Mouse (Mus musculus): Measurements from ENCODE around the gene Treml4. TPM values are rescaled to one million over a fixed set of nuclear protein-coding genes. Genes with fewer than 3 reads are reported as not detected.
"Not testable (repeated sequence)": the region's sequence is repeated elsewhere in the genome, so short reads cannot be mapped to it uniquely, and the experiment has no call there.

Treml4 gene
- polyA plus RNA-seq, 1 experiment from 2014 or later: 0.37 TPM

DNA sequence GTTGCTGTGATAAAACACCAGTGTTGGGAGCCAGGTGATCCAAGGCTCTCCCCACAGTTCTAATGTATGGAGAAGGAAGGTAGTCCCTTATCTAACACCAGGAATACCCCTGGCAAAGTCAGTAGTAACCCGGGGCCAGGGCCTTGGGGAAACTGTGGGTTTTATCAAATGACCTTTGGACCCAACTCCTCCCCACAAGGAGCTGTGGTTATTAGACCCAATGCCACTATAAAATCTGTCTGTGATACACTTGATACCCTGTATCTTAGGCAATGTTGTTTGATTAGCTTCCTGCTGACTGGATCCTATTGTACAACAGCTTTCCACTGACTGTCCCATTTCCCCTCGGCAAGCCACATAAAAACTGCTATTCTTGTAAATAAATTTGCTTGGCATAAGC, 48.0 kb downstream of the Treml4 start:
- 60% methylated on average over 2 of the region's 2 CpGs for WGBS
- Histone ChIP-seq H3K27me3 (no peaks in the 10 kb centered on the region), H3K4me1 (no peaks in the 10 kb centered on the region), H3K4me3 (no peak overlapping the region), H3K27ac (no peak overlapping the region), H3K36me3 (no peaks in the 10 kb centered on the region), H3K9ac (no peak overlapping the region), H3K9me3 (no peaks in the 10 kb centered on the region), H3K4me2 (no peak overlapping the region)
- no peak for ATAC-seq (ENCODE audit: insufficient number of reproducible peaks, low FRiP score, low TSS enrichment, low read depth)

DNA sequence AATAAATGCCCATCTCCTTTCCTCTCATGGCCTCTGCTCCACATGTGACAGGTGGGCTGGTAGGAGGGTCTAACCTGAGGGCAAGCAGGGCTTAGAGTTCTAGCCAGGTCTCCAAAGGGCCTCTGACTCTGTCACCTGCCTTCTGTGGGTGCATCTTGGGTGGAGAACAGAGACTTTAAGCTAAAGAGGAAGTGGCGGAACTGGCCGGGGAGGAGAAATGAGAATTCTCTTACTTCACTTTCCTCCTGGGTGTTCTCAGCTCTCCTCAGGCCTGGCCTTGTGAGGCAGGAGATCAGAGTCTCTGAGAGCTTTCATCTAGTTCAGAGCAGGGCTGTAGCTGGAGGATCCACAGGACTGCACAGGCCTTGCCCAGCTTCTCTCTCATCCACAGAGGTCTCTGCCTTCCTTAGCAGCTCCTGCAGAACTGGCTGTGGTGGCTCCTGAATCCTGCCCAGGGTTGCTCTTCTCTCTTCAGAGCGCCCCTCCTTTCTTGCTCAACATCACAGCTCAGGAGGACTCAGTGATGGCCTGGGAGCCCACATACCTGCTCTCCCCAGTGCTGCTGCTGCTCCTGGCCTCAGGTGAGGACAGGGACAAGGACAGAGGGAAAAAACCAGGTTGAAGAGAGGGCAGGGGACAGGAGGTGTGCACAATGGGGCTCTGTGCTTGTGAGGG, 51.9 kb downstream of the Treml4 start, which contains the start of gene B430306N03Rik:
Gene B430306N03Rik (plus strand): TSS at position 237 of the 675 bp plus-strand sequence.
- not testable (repeated sequence) for H3K4me2 ChIP-seq; H3K9ac ChIP-seq; H3K9me3 ChIP-seq; H3K36me3 ChIP-seq; H3K4me1 ChIP-seq; H3K27me3 ChIP-seq; H3K4me3 ChIP-seq; ATAC-seq (ENCODE audit: insufficient number of reproducible peaks, low FRiP score, low TSS enrichment, low read depth); H3K27ac ChIP-seq
- 76% methylated on average over 3 of the region's 3 CpGs for WGBS

DNA sequence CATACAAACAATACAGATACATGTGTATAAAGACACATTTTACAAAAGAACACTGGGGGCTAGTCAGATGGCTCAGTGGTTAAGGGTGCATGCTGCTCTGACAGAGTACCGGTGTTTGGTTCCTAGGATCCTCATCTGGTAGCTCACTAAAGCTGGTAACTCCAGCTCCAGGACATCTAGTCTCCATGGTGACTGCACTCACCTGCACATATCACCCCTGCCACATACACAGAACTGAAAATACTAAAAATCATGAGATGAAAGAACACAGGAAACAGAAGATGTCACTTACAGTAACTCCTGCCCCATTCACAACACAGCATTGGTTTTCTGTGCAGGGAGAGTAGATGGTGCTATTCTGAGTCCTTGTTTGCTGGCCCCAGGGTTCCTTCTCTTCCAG, 54.6 kb downstream of the Treml4 start:
- no peak overlapping the region for H3K4me2 ChIP-seq
- H3K27me3 ChIP-seq: no peaks in the 10 kb centered on the region
- no peak overlapping the region for H3K27ac ChIP-seq
- H3K9ac ChIP-seq: no peak overlapping the region
- no peak overlapping the region for H3K4me3 ChIP-seq
- no peaks in the 10 kb centered on the region for H3K4me1 ChIP-seq
- no peaks in the 10 kb centered on the region for H3K36me3 ChIP-seq
- no peaks in the 10 kb centered on the region for H3K9me3 ChIP-seq
- no peak for ATAC-seq (ENCODE audit: insufficient number of reproducible peaks, low FRiP score, low TSS enrichment, low read depth)
- 97% methylated on average over 1 of the region's 1 CpGs for WGBS

DNA sequence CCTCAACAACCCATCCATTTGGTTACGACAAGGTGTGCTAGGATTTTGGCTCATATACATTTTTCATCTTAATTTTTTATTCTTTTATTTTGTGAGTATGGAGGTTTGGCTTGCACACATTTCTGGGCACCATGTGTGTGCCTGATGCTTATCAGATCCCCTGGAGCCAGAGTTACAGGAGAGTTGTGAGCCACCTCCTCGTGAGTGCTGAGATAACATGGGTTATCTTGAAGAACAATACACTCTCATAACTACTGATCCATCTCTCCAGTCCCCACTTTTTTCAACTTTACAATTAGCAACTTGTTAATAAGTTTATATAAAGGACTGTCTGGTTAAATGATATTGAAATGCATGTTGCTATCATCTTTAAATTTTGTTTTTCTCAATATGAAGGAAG, 57.2 kb downstream of the Treml4 start:
- H3K27me3 ChIP-seq: no peaks in the 10 kb centered on the region
- ATAC-seq (ENCODE audit: insufficient number of reproducible peaks, low FRiP score, low TSS enrichment, low read depth): no peak

DNA sequence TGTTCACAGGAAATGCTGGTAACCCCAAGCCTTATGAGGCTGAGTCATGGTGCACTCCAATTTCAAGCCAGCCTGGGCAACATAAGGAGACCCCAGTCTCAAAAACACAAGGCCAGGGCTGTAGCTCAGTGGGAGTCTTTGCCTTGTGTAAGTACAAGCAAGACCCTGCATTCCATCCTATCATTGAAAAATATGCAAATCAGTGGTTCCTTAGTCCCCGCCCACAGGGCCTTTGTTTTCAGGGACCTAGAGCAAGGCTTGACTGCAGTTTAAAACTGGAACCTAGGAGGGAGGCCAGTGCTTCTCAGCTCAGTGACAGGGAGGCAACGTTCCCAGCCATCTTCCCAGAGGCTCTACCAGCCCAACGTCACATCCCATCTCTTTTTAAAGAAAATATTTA, 59.1 kb downstream of the Treml4 start:
- H3K9me3 ChIP-seq: no peaks in the 10 kb centered on the region
- ATAC-seq (ENCODE audit: insufficient number of reproducible peaks, low FRiP score, low TSS enrichment, low read depth): no peak
- H3K36me3 ChIP-seq: no peaks in the 10 kb centered on the region
- WGBS: 81% methylated on average over 3 of the region's 3 CpGs
- H3K27ac ChIP-seq: no peak overlapping the region
- no peak overlapping the region for H3K4me3 ChIP-seq
- no peaks in the 10 kb centered on the region for H3K27me3 ChIP-seq
- no peak overlapping the region for H3K9ac ChIP-seq
- H3K4me2 ChIP-seq: no peak overlapping the region
- peaks cover 6% of the 10 kb centered on the region; the same call in 1 of the 2 replicates for H3K4me1 ChIP-seq

More for the DNA sequence above, 57.2 kb downstream of the Treml4 start:
- H3K4me2 ChIP-seq: no peak overlapping the region
- whole genome bisulfite sequencing: 74% methylated on average over 2 of the region's 2 CpGs
- no peak overlapping the region for H3K9ac ChIP-seq
- H3K9me3 ChIP-seq: no peaks in the 10 kb centered on the region
- H3K27ac ChIP-seq: no peak overlapping the region
- peaks cover 4% of the 10 kb centered on the region; the same call in 1 of the 2 replicates for H3K4me1 ChIP-seq
- H3K36me3 ChIP-seq: no peaks in the 10 kb centered on the region
- no peak overlapping the region for H3K4me3 ChIP-seq

DNA sequence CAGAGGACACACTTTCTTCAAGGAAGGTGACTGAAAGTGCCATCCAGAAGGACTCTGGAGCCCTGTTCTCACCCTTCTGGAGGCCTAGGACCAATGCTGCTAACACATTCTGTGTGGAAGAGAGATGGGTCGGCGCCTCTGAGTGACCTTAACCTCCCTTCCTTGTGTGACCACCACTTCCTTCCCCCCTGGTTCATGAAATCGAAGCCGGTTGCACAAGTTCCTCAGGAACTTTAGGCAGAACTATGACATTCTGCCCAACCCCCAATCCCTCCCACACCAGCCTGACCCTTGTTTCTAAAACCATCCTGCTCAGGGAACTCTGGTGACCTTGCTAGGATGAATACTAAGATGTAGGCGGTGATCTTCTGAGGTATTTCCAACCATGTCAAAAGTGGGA, 60.2 kb downstream of the Treml4 start:
- 93% methylated on average over 5 of the region's 5 CpGs for WGBS
- Histone ChIP-seq H3K4me1 (peaks cover 6% of the 10 kb centered on the region; the same call in 1 of the 2 replicates), H3K27me3 (no peaks in the 10 kb centered on the region), H3K4me2 (no peak overlapping the region), H3K27ac (no peak overlapping the region), H3K9me3 (no peaks in the 10 kb centered on the region), H3K36me3 (no peaks in the 10 kb centered on the region), H3K4me3 (no peak overlapping the region), H3K9ac (no peak overlapping the region)
- ATAC-seq (ENCODE audit: insufficient number of reproducible peaks, low FRiP score, low TSS enrichment, low read depth): no peak

Other genes starting within 250 kb of the Treml4 start
- gene 1700122O11Rik, start 226.0 kb upstream of the Treml4 start, polyA plus RNA-seq (2015; fragmentation: Nextera tagmentation; extraction: Ambion mirVana): not detected in 2 replicates
- not detected in 2 replicates for gene 1700067P10Rik, start 175.0 kb upstream of the Treml4 start, polyA plus RNA-seq (2015; fragmentation: Nextera tagmentation; extraction: Ambion mirVana)
- 0.12 TPM in 1 of 2 replicates, not detected in the other for gene 9830107B12Rik, start 118.0 kb upstream of the Treml4 start, polyA plus RNA-seq (2015; fragmentation: Nextera tagmentation; extraction: Ambion mirVana)
- 0.17 TPM in 1 of 2 replicates, not detected in the other for gene A530064D06Rik, start 97.0 kb upstream of the Treml4 start, polyA plus RNA-seq (2015; fragmentation: Nextera tagmentation; extraction: Ambion mirVana)
- 0.06 and 0.15 TPM in 2 replicates for gene Trem1, start 31.5 kb upstream of the Treml4 start, polyA plus RNA-seq (2015; fragmentation: Nextera tagmentation; extraction: Ambion mirVana)
- 0.15 TPM in 1 of 2 replicates, not detected in the other for gene Trem3, start 16.5 kb upstream of the Treml4 start, polyA plus RNA-seq (2015; fragmentation: Nextera tagmentation; extraction: Ambion mirVana)
- gene Treml2, start 35.2 kb downstream of the Treml4 start, polyA plus RNA-seq (2015; fragmentation: Nextera tagmentation; extraction: Ambion mirVana): 0.05 and 0.18 TPM in 2 replicates
- gene B430306N03Rik, start 51.8 kb downstream of the Treml4 start, polyA plus RNA-seq (2015; fragmentation: Nextera tagmentation; extraction: Ambion mirVana): 0.15 and 0.17 TPM in 2 replicates
- gene Trem2, start 82.1 kb downstream of the Treml4 start, polyA plus RNA-seq (2015; fragmentation: Nextera tagmentation; extraction: Ambion mirVana): 5.5 and 6.9 TPM in 2 replicates
- gene Treml1, start 95.6 kb downstream of the Treml4 start, polyA plus RNA-seq (2015; fragmentation: Nextera tagmentation; extraction: Ambion mirVana): 0.48 and 0.83 TPM in 2 replicates
- 13.6 and 13.9 TPM in 2 replicates for gene Nfya, start 145.6 kb downstream of the Treml4 start, polyA plus RNA-seq (2015; fragmentation: Nextera tagmentation; extraction: Ambion mirVana)
- gene Oard1, start 145.7 kb downstream of the Treml4 start, polyA plus RNA-seq (2015; fragmentation: Nextera tagmentation; extraction: Ambion mirVana): 38.4 and 40.3 TPM in 2 replicates
- gene Apobec2, start 168.6 kb downstream of the Treml4 start, polyA plus RNA-seq (2015; fragmentation: Nextera tagmentation; extraction: Ambion mirVana): 26.8 and 97.4 TPM in 2 replicates
- gene Tspo2, start 187.2 kb downstream of the Treml4 start, polyA plus RNA-seq (2015; fragmentation: Nextera tagmentation; extraction: Ambion mirVana): 1.8 and 3.0 TPM in 2 replicates
- gene Unc5cl, start 190.6 kb downstream of the Treml4 start, polyA plus RNA-seq (2015; fragmentation: Nextera tagmentation; extraction: Ambion mirVana): 0.06 and 0.14 TPM in 2 replicates

Measured in limb, embryonic 15.5 days (tissue).